Mouse (Mus musculus) neural tube, embryonic 14.5 days (tissue): ENCODE results near the gene Gm3646. TPM values are rescaled to one million over a fixed set of nuclear protein-coding genes. Genes with fewer than 3 reads are reported as not detected.

Source experiments
- ATAC-seq: fragments of 200-750 bp; cut with Nextera tagmentation; 2 replicates; pipeline ENCODE4 v1.8.0; 2017; ENCODE audit warnings: low read depth, mild to moderate bottlenecking, moderate TSS enrichment, moderate library complexity
- H3K27ac ChIP-seq: fragments of 300-500 bp; sonication (generic); 2 replicates; pipeline ENCODE4 v1.5.1; 2014; ENCODE audit warnings: low read depth, mild to moderate bottlenecking, control low read depth, low read length, moderate library complexity, mixed read lengths
- H3K27me3 ChIP-seq: fragments of 300-500 bp; sonication (generic); 2 replicates; pipeline ENCODE4 v1.6.1; 2014; ENCODE audit warnings: low read length; ENCODE audit not compliant: control insufficient read depth, insufficient read depth
- H3K36me3 ChIP-seq: fragments of 300-500 bp; sonication (generic); 2 replicates; pipeline ENCODE4 v1.6.1; 2014; ENCODE audit warnings: low read length, mixed read lengths; ENCODE audit not compliant: control insufficient read depth, insufficient read depth
- H3K4me1 ChIP-seq: fragments of 300-500 bp; sonication (generic); 2 replicates; pipeline ENCODE4 v1.6.1; 2014; ENCODE audit warnings: low read length; ENCODE audit not compliant: control insufficient read depth, insufficient read depth
- H3K4me2 ChIP-seq: fragments of 300-500 bp; sonication (generic); 2 replicates; pipeline ENCODE4 v1.6.1; 2014; ENCODE audit warnings: mild to moderate bottlenecking, low read depth, low read length, control low read depth
- H3K4me3 ChIP-seq: fragments of 300-500 bp; sonication (generic); 2 replicates; pipeline ENCODE4 v1.5.1; 2014; ENCODE audit warnings: low read depth, low read length, control low read depth, mixed read lengths
- H3K9ac ChIP-seq: fragments of 300-500 bp; sonication (generic); replicated peaks from 2 replicates; pipeline ENCODE4 v1.6.1; 2014; ENCODE audit warnings: low read depth, mild to moderate bottlenecking, control low read depth, low read length, mixed read lengths
- H3K9me3 ChIP-seq: fragments of 300-500 bp; sonication (generic); 2 replicates; pipeline ENCODE4 v1.6.1; 2016; ENCODE audit warnings: low read length; ENCODE audit not compliant: control insufficient read depth
- WGBS: fragments of 180-500 bp; shearing (Covaris S2); extraction: QIAGEN DNeasy Blood & Tissue Kit; methylation state at CpG from one replicate; pipeline ENCODE4 v1.1.7; 2014; 5-methylcytosine and 5-hydroxymethylcytosine counted together
- polyA plus RNA-seq: library from polyadenylated mRNA; unstranded; fragments of >200 nt; fragmentation: Nextera tagmentation; extraction: Ambion mirVana; gene quantifications from 2 replicates; pipeline ENCODE4 v1.2.1, GENCODE M21; 2014

Gm3646 gene
- polyA plus RNA-seq, 1 experiment from 2014 or later, result not detected

- H3K27ac ChIP-seq, result peak overlapping the region; percentile 78
- ATAC-seq, result peak; percentile 91
- no peak overlapping the region for H3K9ac ChIP-seq
- no peaks in the 10 kb centered on the region for H3K36me3 ChIP-seq
- no peaks in the 10 kb centered on the region for H3K27me3 ChIP-seq
- H3K4me1 ChIP-seq, result peaks cover 9% of the 10 kb centered on the region; the same call in 1 of the 2 replicates
- WGBS, result 30% methylated on average over 12 of the region's 12 CpGs
- no peak overlapping the region for H3K4me2 ChIP-seq
- no peaks in the 10 kb centered on the region for H3K9me3 ChIP-seq
- H3K4me3 ChIP-seq, result no peak overlapping the region
Observed at GRCm38 (mm10) chr1:39838487-39839169, 33.5 kb upstream of the Gm3646 start.

- 74% methylated on average over 4 of the region's 4 CpGs for WGBS
- H3K4me2 ChIP-seq, result no peak overlapping the region
- no peak overlapping the region for H3K4me3 ChIP-seq
- no peaks in the 10 kb centered on the region for H3K9me3 ChIP-seq
- no peaks in the 10 kb centered on the region for H3K27me3 ChIP-seq
- no peaks in the 10 kb centered on the region for H3K36me3 ChIP-seq
- no peak for ATAC-seq
- H3K9ac ChIP-seq, result no peak overlapping the region
- no peaks in the 10 kb centered on the region for H3K4me1 ChIP-seq
- no peak overlapping the region for H3K27ac ChIP-seq
Observed at GRCm38 (mm10) chr1:39831594-39832039, 26.5 kb upstream of the Gm3646 start.

- WGBS, result 84% methylated on average over 11 of the region's 11 CpGs
- no peaks in the 10 kb centered on the region for H3K36me3 ChIP-seq
- no peak overlapping the region for H3K27ac ChIP-seq
- H3K27me3 ChIP-seq, result no peaks in the 10 kb centered on the region
- H3K9ac ChIP-seq, result no peak overlapping the region
- no peak overlapping the region for H3K4me3 ChIP-seq
- H3K9me3 ChIP-seq, result no peaks in the 10 kb centered on the region
- H3K4me2 ChIP-seq, result no peak overlapping the region
- ATAC-seq, result no peak
- no peaks in the 10 kb centered on the region for H3K4me1 ChIP-seq
Observed at GRCm38 (mm10) chr1:39830786-39831593, 25.9 kb upstream of the Gm3646 start.

GRCm38 (mm10) chr1:39824902-39825301 is 19.8 kb upstream of the Gm3646 start:
- H3K27ac ChIP-seq, result no peak overlapping the region
- WGBS, result 88% methylated on average over 4 of the region's 4 CpGs
- no peaks in the 10 kb centered on the region for H3K4me1 ChIP-seq
- no peak overlapping the region for H3K9ac ChIP-seq
- no peaks in the 10 kb centered on the region for H3K36me3 ChIP-seq
- H3K27me3 ChIP-seq, result no peaks in the 10 kb centered on the region
- no peaks in the 10 kb centered on the region for H3K9me3 ChIP-seq
- no peak for ATAC-seq
- no peak overlapping the region for H3K4me2 ChIP-seq
- H3K4me3 ChIP-seq, result no peak overlapping the region

- H3K4me3 ChIP-seq, result no peak overlapping the region
- no peak for ATAC-seq
- H3K27ac ChIP-seq, result no peak overlapping the region
- H3K9ac ChIP-seq, result no peak overlapping the region
- WGBS, result 39% methylated on average over 3 of the region's 4 CpGs
- no peaks in the 10 kb centered on the region for H3K4me1 ChIP-seq
- H3K9me3 ChIP-seq, result no peaks in the 10 kb centered on the region
- no peak overlapping the region for H3K4me2 ChIP-seq
- no peaks in the 10 kb centered on the region for H3K36me3 ChIP-seq
- H3K27me3 ChIP-seq, result no peaks in the 10 kb centered on the region
Observed at GRCm38 (mm10) chr1:39824240-39824639, 19.1 kb upstream of the Gm3646 start.

GRCm38 (mm10) chr1:39819596-39819995 is 14.5 kb upstream of the Gm3646 start:
- no peak for ATAC-seq
- H3K4me3 ChIP-seq, result no peak overlapping the region
- no peaks in the 10 kb centered on the region for H3K27me3 ChIP-seq
- no peak overlapping the region for H3K9ac ChIP-seq
- H3K36me3 ChIP-seq, result no peaks in the 10 kb centered on the region
- H3K9me3 ChIP-seq, result no peaks in the 10 kb centered on the region
- no peak overlapping the region for H3K27ac ChIP-seq
- no peaks in the 10 kb centered on the region for H3K4me1 ChIP-seq
- 73% methylated on average over 10 of the region's 10 CpGs for WGBS
- no peak overlapping the region for H3K4me2 ChIP-seq

GRCm38 (mm10) chr1:39815766-39816165 is 10.6 kb upstream of the Gm3646 start:
- no peak for ATAC-seq
- Histone ChIP-seq H3K36me3 (no peaks in the 10 kb centered on the region), H3K9me3 (no peaks in the 10 kb centered on the region), H3K9ac (no peak overlapping the region), H3K4me2 (no peak overlapping the region), H3K4me1 (no peaks in the 10 kb centered on the region), H3K4me3 (no peak overlapping the region), H3K27me3 (no peaks in the 10 kb centered on the region), H3K27ac (no peak overlapping the region)
- 85% methylated on average over 5 of the region's 5 CpGs for WGBS

- no peaks in the 10 kb centered on the region for H3K9me3 ChIP-seq
- H3K36me3 ChIP-seq, result no peaks in the 10 kb centered on the region
- no peaks in the 10 kb centered on the region for H3K4me1 ChIP-seq
- H3K4me2 ChIP-seq, result no peak overlapping the region
- H3K9ac ChIP-seq, result no peak overlapping the region
- H3K4me3 ChIP-seq, result no peak overlapping the region
- H3K27me3 ChIP-seq, result no peaks in the 10 kb centered on the region
- no peak overlapping the region for H3K27ac ChIP-seq
- ATAC-seq, result no peak
- 82% methylated on average over 4 of the region's 4 CpGs for WGBS
Observed at GRCm38 (mm10) chr1:39813067-39813466, 7.9 kb upstream of the Gm3646 start.

- Histone ChIP-seq H3K36me3 (no peaks in the 10 kb centered on the region), H3K4me1 (peaks cover 3% of the 10 kb centered on the region; the same call in 1 of the 2 replicates), H3K27ac (no peak overlapping the region), H3K9me3 (no peaks in the 10 kb centered on the region), H3K4me2 (no peak overlapping the region), H3K4me3 (no peak overlapping the region), H3K9ac (no peak overlapping the region), H3K27me3 (no peaks in the 10 kb centered on the region)
- 89% methylated on average over 6 of the region's 6 CpGs for WGBS
- ATAC-seq, result no peak
Observed at GRCm38 (mm10) chr1:39804789-39805188, 343 bp downstream of the Gm3646 start.
